Mouse (Mus musculus): Measurements from ENCODE around the gene 2010111I01Rik.

Gene 2010111I01Rik

DNA sequence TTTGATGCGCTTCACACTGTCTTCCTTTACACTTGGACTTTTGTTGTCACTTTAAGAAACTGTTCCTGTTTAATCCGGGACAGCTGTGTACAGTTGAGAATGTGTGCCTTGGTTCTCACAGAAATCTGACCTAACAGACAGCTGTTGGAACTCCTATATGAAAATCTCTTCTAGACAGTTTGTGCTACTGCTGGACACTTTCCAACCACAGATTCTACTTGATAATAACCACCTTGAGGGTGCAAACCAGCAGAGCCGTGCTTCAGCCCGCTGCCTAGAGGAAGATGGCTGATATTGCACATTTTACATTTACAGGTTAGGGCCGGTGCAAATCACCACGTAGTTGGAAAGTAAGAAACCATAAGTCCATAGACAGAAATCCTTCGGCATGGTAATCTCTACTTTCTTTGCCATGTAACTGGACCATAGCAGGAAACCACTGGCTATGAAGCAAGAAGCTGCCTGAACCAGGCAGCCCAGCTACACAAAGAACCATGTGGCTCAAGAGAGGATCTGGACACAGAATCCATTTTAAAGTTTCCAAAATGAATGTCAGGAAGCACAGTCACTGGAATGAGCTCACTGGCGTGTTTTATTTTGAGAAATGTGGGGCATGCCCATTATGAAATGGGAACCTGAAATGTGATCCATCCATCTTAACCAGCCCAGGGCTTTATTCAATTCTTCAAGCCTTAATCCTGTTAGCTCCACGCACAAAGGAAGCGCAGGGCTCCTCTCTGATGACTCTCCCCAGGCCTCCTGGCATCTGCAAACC lies 148.1 kb downstream of the 2010111I01Rik start:
- no peak for DNase-seq (ENCODE audit: low read depth, low spot score)

- no peak for DNase-seq (ENCODE audit: low read depth, low spot score)
Observed at GRCm38 (mm10) chr13:63113881-63114301, 149.2 kb downstream of the 2010111I01Rik start.

DNA sequence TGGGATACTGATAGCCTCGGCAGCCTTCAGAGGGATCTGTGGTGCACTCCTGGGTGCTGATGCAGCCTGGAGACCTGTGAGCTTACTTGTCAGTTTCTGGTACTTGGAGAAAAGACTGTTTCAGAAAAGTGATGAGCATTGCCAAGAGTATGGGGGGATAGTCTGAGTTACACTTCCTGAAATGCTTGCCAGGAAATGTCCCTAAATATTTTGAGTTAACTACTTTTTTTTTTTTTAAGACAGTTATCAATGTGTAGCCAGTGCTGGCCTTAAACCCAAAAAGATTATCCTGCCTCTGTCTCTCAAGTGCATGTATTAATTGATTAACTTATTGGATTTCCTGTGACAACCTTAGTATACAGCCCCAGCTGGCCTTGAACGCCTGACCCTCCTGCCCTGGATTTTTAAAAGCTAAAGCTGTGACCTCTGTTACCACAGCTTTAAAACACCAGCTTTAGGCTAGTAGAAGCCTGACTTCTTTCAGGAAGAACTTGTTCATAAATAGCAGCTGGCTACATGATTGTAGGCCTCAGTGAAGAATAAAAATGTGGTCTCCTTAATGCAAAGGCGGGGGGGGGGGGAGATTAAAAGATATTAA lies 150.6 kb downstream of the 2010111I01Rik start:
- DNase-seq (ENCODE audit: low read depth, low spot score): no peak

DNA sequence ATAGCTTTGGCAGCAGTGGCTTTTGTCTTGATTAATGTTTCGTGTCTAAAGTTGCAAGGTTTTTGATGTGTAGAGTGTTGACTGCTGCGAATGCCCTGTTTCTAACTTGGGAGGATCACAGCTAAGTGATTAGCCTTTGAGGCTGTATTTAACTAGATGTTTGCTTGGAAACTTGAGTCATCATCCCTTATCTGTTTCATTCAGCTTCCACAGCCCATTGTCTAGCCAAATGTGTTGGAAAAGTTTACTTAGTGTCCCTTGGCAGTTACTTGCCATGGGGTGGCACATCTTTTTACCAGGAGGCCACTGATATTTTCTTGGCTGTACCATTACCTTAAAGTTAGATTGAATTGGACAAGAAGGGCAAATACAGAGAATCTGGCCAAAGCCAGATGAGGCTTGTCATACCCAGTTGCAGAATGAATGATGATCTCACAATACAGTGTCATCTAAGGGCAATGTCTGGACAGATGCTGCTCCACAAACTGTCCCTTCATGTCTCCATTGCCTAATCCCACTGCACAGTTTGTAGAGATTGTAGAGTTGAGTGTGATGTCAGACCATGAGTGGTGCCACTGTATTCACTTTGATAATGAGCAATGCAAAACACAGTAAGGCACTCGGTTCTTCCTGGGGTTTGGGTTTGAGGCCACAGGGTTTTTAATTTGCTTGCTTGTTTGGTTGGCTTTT lies 152.9 kb downstream of the 2010111I01Rik start:
- DNase-seq (ENCODE audit: low read depth, low spot score): no peak

DNA sequence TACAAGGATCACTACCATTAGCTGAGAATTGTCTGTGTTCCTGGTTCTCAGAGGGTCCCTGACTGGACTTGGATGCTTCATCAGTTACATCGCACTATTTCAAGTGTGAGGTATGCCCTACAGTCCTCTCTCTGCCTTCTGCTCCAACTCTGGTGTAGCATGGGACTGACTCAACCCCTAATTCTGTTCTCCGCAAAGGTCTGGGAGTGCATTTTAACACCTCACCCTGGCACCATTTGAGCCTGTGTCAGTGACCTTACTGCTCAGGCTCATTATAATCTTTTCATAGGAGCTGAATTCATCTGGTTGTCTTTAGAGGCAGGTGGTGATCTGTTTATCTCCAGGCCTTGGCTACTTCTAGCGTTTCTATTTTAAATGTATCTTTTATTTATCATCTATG lies 154.0 kb downstream of the 2010111I01Rik start:
- DNase-seq (ENCODE audit: low read depth, low spot score): no peak

GRCm38 (mm10) chr13:63120296-63120695 lies 155.6 kb downstream of the 2010111I01Rik start:
- DNase-seq (ENCODE audit: low read depth, low spot score): no peak

DNA sequence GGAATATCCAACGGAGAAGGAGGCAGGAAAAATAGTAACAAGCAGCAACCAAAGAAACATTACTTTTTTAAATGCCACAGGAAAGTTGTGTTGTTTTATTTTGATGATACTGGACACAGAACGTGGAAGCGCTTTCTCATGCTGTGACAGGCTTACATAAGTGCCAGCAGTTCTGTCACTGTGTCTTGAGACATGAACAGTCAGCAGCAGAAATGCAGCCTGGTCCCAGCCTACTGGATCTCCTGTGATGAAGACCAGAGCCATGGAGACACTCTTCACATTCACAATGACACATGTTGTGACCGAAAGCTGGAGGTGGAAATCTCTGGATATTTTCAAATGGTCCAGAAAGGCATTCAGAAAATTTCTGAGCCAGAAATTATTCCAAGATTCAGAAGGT lies 157.1 kb downstream of the 2010111I01Rik start:
- DNase-seq (ENCODE audit: low read depth, low spot score): no peak

- no peak for DNase-seq (ENCODE audit: low read depth, low spot score)
Observed at GRCm38 (mm10) chr13:63126206-63126605, 161.5 kb downstream of the 2010111I01Rik start.

DNA sequence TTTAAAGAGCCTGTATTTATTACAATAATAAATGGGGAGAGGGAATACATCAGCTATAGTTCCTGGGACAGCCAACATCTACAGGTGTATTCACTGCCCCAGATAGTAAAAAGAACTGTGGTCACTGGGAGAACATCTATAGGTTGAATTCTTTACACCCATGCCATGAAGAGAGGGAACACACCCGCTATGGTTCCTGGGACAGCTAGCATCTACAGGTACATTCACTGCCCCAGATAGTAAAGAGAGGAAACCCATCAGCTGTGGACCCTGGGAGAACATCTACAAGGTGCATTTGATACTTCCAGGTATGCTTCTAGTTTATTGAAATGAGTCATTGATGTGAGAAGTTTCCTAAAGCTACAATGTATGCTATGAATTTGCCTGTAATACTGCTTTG lies 162.8 kb downstream of the 2010111I01Rik start:
- DNase-seq (ENCODE audit: low read depth, low spot score): no peak

GRCm38 (mm10) chr13:63134879-63135421 lies 170.3 kb downstream of the 2010111I01Rik start:
- DNase-seq (ENCODE audit: low read depth, low spot score): no peak

DNA sequence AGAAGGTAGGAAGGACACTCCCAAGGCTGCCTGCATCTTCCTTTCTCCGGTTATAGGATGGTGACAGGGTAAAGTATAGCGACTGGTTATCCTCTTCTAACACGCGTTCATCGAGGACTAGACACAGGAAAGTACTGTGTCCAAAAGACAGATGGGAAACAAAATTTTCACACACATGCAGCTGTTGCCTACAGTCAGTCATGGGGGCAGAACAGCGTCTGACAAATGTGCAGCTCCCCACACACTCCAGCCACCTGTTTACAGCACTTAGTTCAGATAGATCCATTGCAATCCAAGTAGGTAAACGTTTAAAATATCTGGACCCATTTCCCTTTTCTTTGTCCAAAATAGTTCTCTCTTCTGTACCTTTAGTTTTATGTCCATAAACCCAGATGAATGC lies 171.3 kb downstream of the 2010111I01Rik start:
- DNase-seq (ENCODE audit: low read depth, low spot score): no peak

DNA sequence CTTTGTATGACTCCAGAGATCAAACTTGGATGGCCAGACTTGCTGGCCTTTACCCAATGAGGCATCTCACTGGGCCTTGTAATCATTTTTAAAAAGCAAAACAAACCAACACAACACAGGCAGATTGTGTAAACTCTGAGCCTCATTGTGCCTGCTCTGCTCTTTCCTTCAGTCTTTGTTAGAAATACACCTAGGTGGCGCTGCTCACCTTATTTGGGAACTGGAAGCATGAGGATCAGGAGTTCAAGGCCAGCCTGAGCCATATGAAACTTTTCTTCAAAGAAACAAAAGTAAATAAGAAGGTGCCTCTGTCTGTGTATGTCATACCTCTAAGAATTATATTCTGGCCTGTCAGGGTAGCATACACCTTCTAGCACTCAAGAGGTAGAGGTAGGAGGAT lies 172.1 kb downstream of the 2010111I01Rik start:
- DNase-seq (ENCODE audit: low read depth, low spot score): no peak

- no peak for DNase-seq (ENCODE audit: low read depth, low spot score)
Observed at GRCm38 (mm10) chr13:63138376-63139048, 173.8 kb downstream of the 2010111I01Rik start.

DNA sequence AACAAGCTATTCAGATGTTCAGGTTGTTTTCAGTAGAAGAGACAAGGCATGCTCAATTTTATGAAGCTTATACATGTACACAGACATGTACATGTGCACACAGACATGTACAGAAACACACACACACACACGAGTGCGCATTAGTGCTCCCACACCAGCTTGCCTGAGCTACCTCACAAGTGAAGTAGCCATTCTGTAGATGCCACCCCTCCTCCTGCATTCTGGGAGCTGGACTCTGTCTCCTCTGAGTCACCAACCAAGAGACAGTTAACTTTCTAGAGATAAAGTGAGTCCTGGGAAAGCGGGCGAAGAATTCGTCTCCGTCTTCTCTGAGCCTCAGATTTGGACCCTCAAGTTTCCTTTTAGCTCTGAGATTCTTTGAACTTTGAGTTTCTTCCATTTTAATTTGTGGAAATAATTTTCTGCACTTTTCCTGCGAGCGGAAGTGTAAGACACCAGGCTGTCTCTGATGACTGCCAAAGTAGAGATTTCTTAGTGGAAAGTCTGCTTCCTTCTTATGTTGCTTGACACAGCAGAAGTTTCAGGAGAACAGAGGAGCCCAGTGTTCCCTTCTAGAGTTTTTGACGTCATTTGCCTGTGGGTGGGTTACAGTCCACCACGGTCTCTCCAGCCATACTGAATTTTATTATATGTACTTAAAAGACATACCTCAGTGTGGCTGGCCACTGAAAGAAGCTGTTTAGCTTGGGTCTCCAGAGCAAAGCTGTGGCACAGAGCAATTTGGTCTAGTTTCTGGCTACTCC lies 175.0 kb downstream of the 2010111I01Rik start:
- DNase-seq (ENCODE audit: low read depth, low spot score): no peak

DNA sequence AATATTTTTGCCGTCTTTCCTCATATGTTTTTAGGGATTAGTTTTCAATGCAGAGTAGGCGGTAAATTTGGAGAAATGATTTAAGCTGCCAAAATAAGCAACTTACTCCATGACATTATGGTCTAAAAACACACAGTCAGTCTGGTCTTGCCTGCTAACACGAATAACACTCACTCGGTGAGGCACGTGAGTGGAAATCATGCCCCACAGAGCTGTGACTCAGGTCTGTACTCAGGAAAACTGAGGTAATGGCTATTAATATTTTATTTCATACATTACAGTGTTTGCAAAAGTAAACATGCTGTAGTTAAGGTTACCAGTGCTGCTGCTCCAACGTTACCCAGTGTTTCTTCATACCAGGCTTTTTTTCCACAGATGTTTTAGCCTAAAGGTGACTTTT lies 176.1 kb downstream of the 2010111I01Rik start:
- DNase-seq (ENCODE audit: low read depth, low spot score): no peak

- DNase-seq (ENCODE audit: low read depth, low spot score): no peak
Observed at GRCm38 (mm10) chr13:63141275-63141674, 176.6 kb downstream of the 2010111I01Rik start.

GRCm38 (mm10) chr13:63146604-63147188 lies 182.0 kb downstream of the 2010111I01Rik start:
- no peak for DNase-seq (ENCODE audit: low read depth, low spot score)

DNA sequence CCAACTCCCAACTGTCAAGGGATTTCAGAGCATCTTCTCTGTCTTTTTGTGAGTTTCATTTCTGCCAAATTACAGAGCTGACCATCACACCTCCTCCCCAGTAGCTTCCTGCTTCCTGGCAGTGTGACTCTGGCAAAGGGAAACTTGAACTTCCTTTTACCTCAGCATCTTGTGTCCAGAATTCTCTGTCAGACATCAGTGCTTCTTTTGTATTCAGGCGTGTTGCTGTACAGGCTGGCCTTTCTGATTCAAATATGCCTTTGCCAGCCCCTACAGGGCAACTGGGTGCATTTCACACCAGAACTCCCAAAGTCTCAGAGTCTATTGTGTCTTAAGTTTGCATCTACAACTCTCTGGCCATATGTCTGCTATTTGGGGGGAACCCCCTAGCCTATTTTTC lies 183.5 kb downstream of the 2010111I01Rik start:
- DNase-seq (ENCODE audit: low read depth, low spot score): no peak

DNA sequence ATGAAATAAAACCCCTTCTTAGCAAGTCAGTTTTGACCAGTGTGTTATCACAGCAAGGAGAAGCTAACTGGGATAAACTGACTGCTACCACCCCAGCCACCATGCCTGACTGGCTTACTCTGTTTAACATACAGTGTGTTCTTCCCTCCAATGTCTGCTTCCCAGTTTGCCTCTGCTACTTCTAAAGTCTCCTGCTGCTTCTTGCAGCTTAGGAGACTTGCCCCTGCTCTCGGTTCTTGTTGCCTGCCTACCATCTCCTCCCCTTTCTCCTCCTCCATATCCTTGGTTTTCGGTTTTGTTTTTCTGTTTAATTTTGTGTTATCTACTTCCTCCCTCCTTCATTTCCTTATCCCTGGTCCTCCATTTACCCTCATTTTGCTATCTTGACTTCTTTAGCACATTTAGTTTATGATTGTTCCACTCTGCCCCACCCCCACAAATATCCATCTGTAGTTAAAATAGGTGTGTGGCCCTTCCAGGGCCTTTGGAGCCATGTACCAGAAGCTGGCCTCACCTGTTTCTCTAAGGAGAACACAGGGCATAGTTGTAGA lies 185.9 kb downstream of the 2010111I01Rik start:
- DNase-seq (ENCODE audit: low read depth, low spot score): no peak

GRCm38 (mm10) chr13:63151028-63151738 lies 186.5 kb downstream of the 2010111I01Rik start:
- DNase-seq (ENCODE audit: low read depth, low spot score): no peak
